Mouse (Mus musculus): Measurements from ENCODE around the gene Prkd2.

Gene Prkd2

GRCm38 (mm10) chr7:16827274-16827673 lies 15.4 kb upstream of the Prkd2 start:
- DNase-seq = no peak

GRCm38 (mm10) chr7:16830449-16830848 lies 12.3 kb upstream of the Prkd2 start:
- DNase-seq = no peak

- DNase-seq = no peak
Observed at GRCm38 (mm10) chr7:16837916-16838803, 4.5 kb upstream of the Prkd2 start.

GRCm38 (mm10) chr7:16838804-16839426 lies 3.8 kb upstream of the Prkd2 start:
- DNase-seq = no peak

- no peak for DNase-seq
Observed at GRCm38 (mm10) chr7:16839427-16840108, 3.1 kb upstream of the Prkd2 start.

GRCm38 (mm10) chr7:16840109-16840491 lies 2.6 kb upstream of the Prkd2 start:
- DNase-seq = no peak

- no peak for DNase-seq
Observed at GRCm38 (mm10) chr7:16841078-16841477, 1.6 kb upstream of the Prkd2 start.

GRCm38 (mm10) chr7:16841561-16842560 lies 841 bp upstream of the Prkd2 start:
- DNase-seq = peak; percentile 36

- peak; percentile 41 for DNase-seq
Observed at GRCm38 (mm10) chr7:16843441-16844171, 904 bp downstream of the Prkd2 start.

GRCm38 (mm10) chr7:16844696-16845071 lies 2.0 kb downstream of the Prkd2 start:
- DNase-seq = no peak

- peak; percentile 59 for DNase-seq
Observed at GRCm38 (mm10) chr7:16845072-16845819, 2.5 kb downstream of the Prkd2 start.

- no peak for DNase-seq
Observed at GRCm38 (mm10) chr7:16845820-16846167, 3.1 kb downstream of the Prkd2 start.

- DNase-seq = no peak
Observed at GRCm38 (mm10) chr7:16846775-16847174, 4.1 kb downstream of the Prkd2 start.

- no peak for DNase-seq
Observed at GRCm38 (mm10) chr7:16847507-16847906, 4.8 kb downstream of the Prkd2 start.

GRCm38 (mm10) chr7:16848579-16848978 lies 5.9 kb downstream of the Prkd2 start:
- peak; percentile 65 for DNase-seq

GRCm38 (mm10) chr7:16851636-16852035 lies 8.9 kb downstream of the Prkd2 start:
- DNase-seq = no peak

GRCm38 (mm10) chr7:16853302-16853831 lies 10.7 kb downstream of the Prkd2 start:
- peak; percentile 55 for DNase-seq

GRCm38 (mm10) chr7:16858336-16858735 lies 15.6 kb downstream of the Prkd2 start:
- peak; percentile 59 for DNase-seq

GRCm38 (mm10) chr7:16859902-16860651 lies 17.4 kb downstream of the Prkd2 start:
- peak; percentile 76 for DNase-seq

- no peak for DNase-seq
Observed at GRCm38 (mm10) chr7:16867488-16867887, 24.8 kb downstream of the Prkd2 start.
